Mouse (Mus musculus): ENCODE data around the gene Pml. TPM values are rescaled to one million over a fixed set of nuclear protein-coding genes. Genes with fewer than 3 reads are reported as not detected.

The Pml gene
- 18.4 TPM for polyA plus RNA-seq (2014; fragmentation: Illumina TruSeq; extraction: RNeasy Lipid Tissue Mini Kit (QIAGEN cat#74804); ENCODE audit: low read depth, low replicate concordance)

DNA sequence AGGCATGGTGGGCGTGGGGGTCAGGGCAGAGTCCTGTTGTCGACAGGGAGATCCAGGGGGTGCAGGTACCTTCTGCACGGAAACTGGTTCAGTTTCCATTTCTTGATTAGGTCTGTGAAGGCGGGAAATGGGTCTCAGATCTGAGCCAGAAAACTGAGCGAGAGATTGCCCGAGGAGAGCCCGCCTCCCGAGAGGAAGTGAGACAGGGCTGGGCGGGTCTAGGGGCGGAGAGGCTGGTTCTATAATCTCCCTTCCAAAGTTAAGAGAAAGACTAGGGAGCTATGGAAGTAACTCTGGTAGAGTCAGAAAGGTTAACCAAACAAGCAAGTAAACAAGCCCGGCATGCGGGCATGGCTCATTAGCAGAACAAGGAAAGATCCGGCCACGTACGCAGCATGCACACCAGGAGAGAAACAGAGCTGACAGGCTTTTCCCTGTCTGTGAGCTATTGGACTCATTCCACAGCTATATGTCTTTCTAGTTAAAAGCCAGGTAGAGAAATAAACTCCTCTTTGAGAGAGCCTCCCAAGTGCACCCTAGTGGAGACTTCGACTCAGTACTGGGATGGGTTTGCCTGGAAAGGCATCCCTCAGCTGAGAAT is at the start of gene Pml:
TSS of gene Pml (minus strand) at position 195 of the 601 bp plus-strand sequence.

GRCm38 (mm10) chr9:58253033-58253804 is 3.6 kb upstream of the Pml start, which contains the start of gene Stoml1:
TSS of gene Stoml1 (plus strand) at chr9:58253164.

GRCm38 (mm10) chr9:58203516-58204447 is 45.8 kb downstream of the Pml start, which contains the start of the genes Islr and Islr2:
TSS of gene Islr (minus strand) at chr9:58204306.
TSS of gene Islr2 (minus strand) at chr9:58204319.

Other genes starting within 250 kb of the Pml start
- gene Cyp11a1, start 243.4 kb downstream of the Pml start, polyA plus RNA-seq (2014; fragmentation: Illumina TruSeq; extraction: RNeasy Lipid Tissue Mini Kit (QIAGEN cat#74804); ENCODE audit: low read depth, low replicate concordance) = 3.1 TPM
- gene Stra6, start 186.0 kb downstream of the Pml start, polyA plus RNA-seq (2014; fragmentation: Illumina TruSeq; extraction: RNeasy Lipid Tissue Mini Kit (QIAGEN cat#74804); ENCODE audit: low read depth, low replicate concordance) = 4.2 TPM
- gene Ccdc33, start 131.0 kb downstream of the Pml start, polyA plus RNA-seq (2014; fragmentation: Illumina TruSeq; extraction: RNeasy Lipid Tissue Mini Kit (QIAGEN cat#74804); ENCODE audit: low read depth, low replicate concordance) = 3.6 TPM
- gene Islr, start 45.5 kb downstream of the Pml start, polyA plus RNA-seq (2014; fragmentation: Illumina TruSeq; extraction: RNeasy Lipid Tissue Mini Kit (QIAGEN cat#74804); ENCODE audit: low read depth, low replicate concordance) = 51.5 TPM
- 2.5 TPM for gene Islr2, start 45.5 kb downstream of the Pml start, polyA plus RNA-seq (2014; fragmentation: Illumina TruSeq; extraction: RNeasy Lipid Tissue Mini Kit (QIAGEN cat#74804); ENCODE audit: low read depth, low replicate concordance)
- 21.5 TPM for gene Stoml1, start 3.4 kb upstream of the Pml start, polyA plus RNA-seq (2014; fragmentation: Illumina TruSeq; extraction: RNeasy Lipid Tissue Mini Kit (QIAGEN cat#74804); ENCODE audit: low read depth, low replicate concordance)
- gene Loxl1, start 63.4 kb upstream of the Pml start, polyA plus RNA-seq (2014; fragmentation: Illumina TruSeq; extraction: RNeasy Lipid Tissue Mini Kit (QIAGEN cat#74804); ENCODE audit: low read depth, low replicate concordance) = 29.5 TPM
- 4.5 TPM for gene Tbc1d21, start 120.7 kb upstream of the Pml start, polyA plus RNA-seq (2014; fragmentation: Illumina TruSeq; extraction: RNeasy Lipid Tissue Mini Kit (QIAGEN cat#74804); ENCODE audit: low read depth, low replicate concordance)
- gene Insyn1, start 238.8 kb upstream of the Pml start, polyA plus RNA-seq (2014; fragmentation: Illumina TruSeq; extraction: RNeasy Lipid Tissue Mini Kit (QIAGEN cat#74804); ENCODE audit: low read depth, low replicate concordance) = 5.0 TPM

All from adipose tissue, adult 10 weeks (tissue).